Mouse (Mus musculus): ENCODE measurements at regions not wholly inside any gene's neighbourhood (a gene's known extent, or its start where the extent isn't known, plus 50 kb on each side); places are given as distances from the start of the nearest gene placed in this dataset.

DNA sequence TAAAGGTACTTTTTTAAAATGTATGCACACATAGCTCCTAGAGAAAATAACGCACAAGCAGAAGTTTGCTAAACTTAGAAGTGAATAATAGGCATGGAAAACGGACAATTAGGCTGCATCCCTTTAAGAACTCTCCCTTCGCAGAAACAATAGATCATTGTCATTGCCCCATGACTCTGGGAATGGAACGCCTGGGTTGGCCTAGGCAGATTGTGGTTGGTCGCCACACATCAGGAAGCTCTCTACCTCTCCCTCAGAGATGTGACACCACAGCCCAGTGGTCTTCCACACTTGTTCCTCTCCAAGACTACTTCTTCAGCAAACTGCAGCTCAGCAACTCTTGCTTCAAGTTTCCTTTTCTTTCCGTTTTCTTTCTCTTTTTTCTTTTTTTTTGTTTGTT is 247.8 kb downstream of the Gxylt1 start:
- no peak overlapping the region for H3K4me2 ChIP-seq (replicated peaks; ENCODE audit: low read depth)
- H3K27ac ChIP-seq (replicated peaks): no peak overlapping the region
- no peaks in the 10 kb centered on the region for H3K4me1 ChIP-seq (replicated peaks; ENCODE audit: control insufficient read depth, insufficient read depth)
- no peak for TF ChIP-seq CTCF (IDR thresholded peaks at IDR 0.05; ENCODE audit: low read depth)
- TF ChIP-seq EP300 (optimal IDR thresholded peaks at IDR 0.05): no peak
- no peak for DNase-seq (ENCODE audit: low spot score)
- H3K4me3 ChIP-seq (ENCODE audit: low read depth, low read length): no peak overlapping the region
- no peaks in the 10 kb centered on the region for H3K9me3 ChIP-seq (ENCODE audit: control insufficient read depth, low read length)
- WGBS: 43% methylated on average over 6 of the region's 6 CpGs
- no peak for ATAC-seq (ENCODE audit: low FRiP score, low TSS enrichment)
- no peaks in the 10 kb centered on the region for H3K27me3 ChIP-seq (ENCODE audit: control insufficient read depth, insufficient read depth, low read length)
- H3K9ac ChIP-seq (ENCODE audit: low read length): no peak overlapping the region
- no peaks in the 10 kb centered on the region for H3K36me3 ChIP-seq (ENCODE audit: control insufficient read depth, insufficient read depth, low read length)

DNA sequence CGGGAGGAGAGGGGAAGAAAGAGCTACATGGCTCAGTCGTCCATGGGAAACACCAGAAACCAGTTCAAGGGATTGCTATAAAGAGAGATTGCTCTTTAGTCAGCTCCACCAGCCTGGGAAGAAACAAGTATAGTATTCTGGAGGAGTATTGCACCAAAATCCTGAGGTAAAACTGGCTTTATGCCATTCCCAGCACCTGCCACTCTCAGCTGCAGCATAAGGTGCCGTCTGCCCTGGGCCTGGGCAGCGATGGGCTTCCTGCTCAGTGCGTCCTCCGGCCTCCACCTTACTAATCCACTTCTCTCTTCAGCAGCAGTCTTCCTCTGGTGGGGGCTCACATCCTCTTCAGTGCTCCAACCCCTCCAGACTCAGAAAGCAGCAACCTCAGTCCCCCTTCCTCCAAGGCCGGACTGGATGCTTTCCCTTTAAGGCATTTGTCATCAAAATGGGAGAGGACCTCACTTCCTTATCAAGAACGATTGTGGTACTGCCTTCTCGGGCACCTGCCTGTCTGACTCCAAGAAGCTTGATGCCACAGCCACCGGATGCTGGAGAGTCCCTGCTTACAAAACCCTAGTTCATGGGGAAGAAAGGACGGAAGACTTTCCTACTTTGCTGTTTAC is 248.4 kb downstream of the Gxylt1 start:
- no peaks in the 10 kb centered on the region for H3K4me1 ChIP-seq (replicated peaks; ENCODE audit: control insufficient read depth, insufficient read depth)
- H3K27me3 ChIP-seq (ENCODE audit: control insufficient read depth, insufficient read depth, low read length): no peaks in the 10 kb centered on the region
- WGBS: 56% methylated on average over 11 of the region's 11 CpGs
- DNase-seq (ENCODE audit: low spot score) (no peak), ATAC-seq (ENCODE audit: low FRiP score, low TSS enrichment) (no peak)
- no peak overlapping the region for H3K9ac ChIP-seq (ENCODE audit: low read length)
- H3K4me3 ChIP-seq (ENCODE audit: low read depth, low read length): no peak overlapping the region
- H3K9me3 ChIP-seq (ENCODE audit: control insufficient read depth, low read length): no peaks in the 10 kb centered on the region
- no peak overlapping the region for H3K4me2 ChIP-seq (replicated peaks; ENCODE audit: low read depth)
- no peaks in the 10 kb centered on the region for H3K36me3 ChIP-seq (ENCODE audit: control insufficient read depth, insufficient read depth, low read length)
- TF ChIP-seq EP300 (optimal IDR thresholded peaks at IDR 0.05): no peak
- no peak for TF ChIP-seq CTCF (IDR thresholded peaks at IDR 0.05; ENCODE audit: low read depth)
- no peak overlapping the region for H3K27ac ChIP-seq (replicated peaks)

DNA sequence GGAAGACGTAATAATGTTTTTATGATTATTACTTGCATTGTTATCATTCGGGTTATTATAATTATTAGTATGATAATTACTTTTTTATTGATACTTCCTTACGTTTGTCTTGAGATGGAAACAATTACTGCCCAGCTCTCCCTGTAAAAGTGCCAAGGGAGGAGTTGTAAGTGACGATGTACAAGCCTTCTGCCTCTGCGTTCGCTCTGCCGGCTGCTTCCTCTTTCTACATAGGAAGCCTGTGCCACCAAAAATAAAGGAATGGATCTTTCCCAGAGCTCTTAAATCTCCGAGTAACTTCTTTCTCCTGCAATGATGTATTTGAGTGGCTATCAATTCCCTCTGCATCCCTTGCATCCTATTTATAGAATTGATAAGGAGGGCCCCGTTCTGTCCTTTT is 249.2 kb downstream of the Gxylt1 start:
- Histone ChIP-seq H3K9me3 (ENCODE audit: control insufficient read depth, low read length) (no peaks in the 10 kb centered on the region), H3K36me3 (ENCODE audit: control insufficient read depth, insufficient read depth, low read length) (no peaks in the 10 kb centered on the region), H3K9ac (ENCODE audit: low read length) (no peak overlapping the region), H3K4me1 (replicated peaks; ENCODE audit: control insufficient read depth, insufficient read depth) (no peaks in the 10 kb centered on the region), H3K4me3 (ENCODE audit: low read depth, low read length) (no peak overlapping the region), H3K27me3 (ENCODE audit: control insufficient read depth, insufficient read depth, low read length) (no peaks in the 10 kb centered on the region), H3K27ac (replicated peaks) (no peak overlapping the region), H3K4me2 (replicated peaks; ENCODE audit: low read depth) (no peak overlapping the region)
- ATAC-seq (ENCODE audit: low FRiP score, low TSS enrichment) (no peak), DNase-seq (ENCODE audit: low spot score) (no peak)
- 75% methylated on average over 9 of the region's 9 CpGs for WGBS
- TF ChIP-seq CTCF (IDR thresholded peaks at IDR 0.05; ENCODE audit: low read depth) (no peak), EP300 (optimal IDR thresholded peaks at IDR 0.05) (no peak)

DNA sequence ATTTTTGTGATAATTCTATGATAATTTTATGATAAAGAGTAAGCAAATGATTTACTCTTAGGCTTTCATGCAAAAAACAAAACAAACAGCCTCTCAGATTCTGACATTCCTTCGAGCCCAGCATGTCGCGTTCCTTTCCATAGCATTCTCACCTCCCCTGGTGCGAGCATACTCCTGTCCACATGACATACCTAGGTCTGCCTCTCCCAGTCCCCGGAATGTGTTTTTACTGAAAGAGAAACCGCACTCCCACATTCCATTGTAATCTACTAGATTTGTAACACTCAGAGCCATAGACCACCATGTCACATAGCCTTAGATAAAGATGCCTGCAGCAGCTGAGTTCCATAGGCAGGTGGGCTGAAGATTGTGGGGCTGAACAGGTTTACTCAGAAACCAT is 250.8 kb downstream of the Gxylt1 start:
- Histone ChIP-seq H3K27me3 (ENCODE audit: control insufficient read depth, insufficient read depth, low read length) (no peaks in the 10 kb centered on the region), H3K9me3 (ENCODE audit: control insufficient read depth, low read length) (no peaks in the 10 kb centered on the region), H3K4me2 (replicated peaks; ENCODE audit: low read depth) (no peak overlapping the region), H3K36me3 (ENCODE audit: control insufficient read depth, insufficient read depth, low read length) (no peaks in the 10 kb centered on the region), H3K9ac (ENCODE audit: low read length) (no peak overlapping the region), H3K4me3 (ENCODE audit: low read depth, low read length) (no peak overlapping the region), H3K27ac (replicated peaks) (no peak overlapping the region), H3K4me1 (replicated peaks; ENCODE audit: control insufficient read depth, insufficient read depth) (no peaks in the 10 kb centered on the region)
- 31% methylated on average over 6 of the region's 6 CpGs for WGBS
- no peak for ATAC-seq (ENCODE audit: low FRiP score, low TSS enrichment)
- DNase-seq (ENCODE audit: low spot score): no peak
- TF ChIP-seq EP300 (optimal IDR thresholded peaks at IDR 0.05) (no peak), CTCF (IDR thresholded peaks at IDR 0.05; ENCODE audit: low read depth) (no peak)

DNA sequence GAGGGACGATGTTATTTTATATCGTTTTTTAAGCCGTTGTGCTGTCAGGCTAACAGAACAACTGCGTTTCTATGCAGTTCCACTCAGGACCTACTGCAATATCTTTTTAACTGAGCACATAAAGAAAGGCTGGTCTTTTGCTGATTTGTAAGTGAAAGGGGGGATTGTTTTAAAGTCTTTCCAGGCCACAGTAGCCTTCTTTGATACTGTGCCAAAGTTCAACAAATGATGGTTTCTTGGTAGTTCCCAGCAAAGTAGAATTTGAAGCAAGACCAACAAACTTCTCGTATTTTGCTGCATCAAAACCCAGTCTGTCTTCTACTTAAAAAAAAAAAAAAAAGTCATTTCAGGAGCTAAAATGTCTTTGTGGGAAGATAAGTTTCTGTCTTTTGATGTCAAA is 263.8 kb downstream of the Gxylt1 start:
- no peak overlapping the region for H3K9ac ChIP-seq (ENCODE audit: low read length)
- ATAC-seq (ENCODE audit: low FRiP score, low TSS enrichment) (no peak), DNase-seq (ENCODE audit: low spot score) (no peak)
- TF ChIP-seq EP300 (optimal IDR thresholded peaks at IDR 0.05): no peak
- no peak for TF ChIP-seq CTCF (IDR thresholded peaks at IDR 0.05; ENCODE audit: low read depth)
- H3K4me3 ChIP-seq (ENCODE audit: low read depth, low read length): no peak overlapping the region
- no peak overlapping the region for H3K27ac ChIP-seq (replicated peaks)
- no peaks in the 10 kb centered on the region for H3K27me3 ChIP-seq (ENCODE audit: control insufficient read depth, insufficient read depth, low read length)
- no peak overlapping the region for H3K4me2 ChIP-seq (replicated peaks; ENCODE audit: low read depth)
- no peaks in the 10 kb centered on the region for H3K36me3 ChIP-seq (ENCODE audit: control insufficient read depth, insufficient read depth, low read length)
- no peaks in the 10 kb centered on the region for H3K9me3 ChIP-seq (ENCODE audit: control insufficient read depth, low read length)
- H3K4me1 ChIP-seq (replicated peaks; ENCODE audit: control insufficient read depth, insufficient read depth): no peaks in the 10 kb centered on the region
- 69% methylated on average over 5 of the region's 5 CpGs for WGBS

DNA sequence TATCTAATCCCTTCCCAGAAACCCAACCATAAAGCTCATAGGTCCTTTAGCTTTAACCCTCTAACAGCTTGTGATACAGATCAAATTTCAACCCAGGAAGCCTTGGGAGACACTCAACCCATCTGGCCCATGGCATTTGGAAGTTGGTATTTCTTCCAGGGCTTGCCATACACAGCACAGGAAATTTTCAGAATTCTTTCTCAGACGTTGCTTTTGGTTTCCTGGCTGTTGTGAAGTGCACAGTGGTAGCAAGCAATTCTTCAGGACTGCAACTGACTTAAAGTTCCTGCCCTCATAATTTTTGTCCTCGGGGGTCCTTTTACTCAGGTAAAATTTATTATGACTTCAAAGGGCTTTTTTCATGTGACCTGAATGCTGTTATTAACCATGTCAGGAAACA is 264.4 kb downstream of the Gxylt1 start:
- no peak overlapping the region for H3K4me3 ChIP-seq (ENCODE audit: low read depth, low read length)

More for the DNA sequence above, 264.4 kb downstream of the Gxylt1 start:
- WGBS: 30% methylated on average over 2 of the region's 2 CpGs
- Histone ChIP-seq H3K9ac (ENCODE audit: low read length) (no peak overlapping the region), H3K4me1 (replicated peaks; ENCODE audit: control insufficient read depth, insufficient read depth) (no peaks in the 10 kb centered on the region), H3K9me3 (ENCODE audit: control insufficient read depth, low read length) (no peaks in the 10 kb centered on the region), H3K36me3 (ENCODE audit: control insufficient read depth, insufficient read depth, low read length) (no peaks in the 10 kb centered on the region), H3K27me3 (ENCODE audit: control insufficient read depth, insufficient read depth, low read length) (no peaks in the 10 kb centered on the region), H3K27ac (replicated peaks) (no peak overlapping the region), H3K4me2 (replicated peaks; ENCODE audit: low read depth) (no peak overlapping the region)
- no peak for ATAC-seq (ENCODE audit: low FRiP score, low TSS enrichment)
- no peak for DNase-seq (ENCODE audit: low spot score)
- TF ChIP-seq CTCF (IDR thresholded peaks at IDR 0.05; ENCODE audit: low read depth) (no peak), EP300 (optimal IDR thresholded peaks at IDR 0.05) (no peak)
